Mouse (Mus musculus): ENCODE data around the gene Isl1. TPM values are rescaled to one million over a fixed set of nuclear protein-coding genes. Genes with fewer than 3 reads are reported as not detected.

Isl1 gene
- polyA plus RNA-seq, 1 experiment from 2014 or later: 13.9 TPM

DNA sequence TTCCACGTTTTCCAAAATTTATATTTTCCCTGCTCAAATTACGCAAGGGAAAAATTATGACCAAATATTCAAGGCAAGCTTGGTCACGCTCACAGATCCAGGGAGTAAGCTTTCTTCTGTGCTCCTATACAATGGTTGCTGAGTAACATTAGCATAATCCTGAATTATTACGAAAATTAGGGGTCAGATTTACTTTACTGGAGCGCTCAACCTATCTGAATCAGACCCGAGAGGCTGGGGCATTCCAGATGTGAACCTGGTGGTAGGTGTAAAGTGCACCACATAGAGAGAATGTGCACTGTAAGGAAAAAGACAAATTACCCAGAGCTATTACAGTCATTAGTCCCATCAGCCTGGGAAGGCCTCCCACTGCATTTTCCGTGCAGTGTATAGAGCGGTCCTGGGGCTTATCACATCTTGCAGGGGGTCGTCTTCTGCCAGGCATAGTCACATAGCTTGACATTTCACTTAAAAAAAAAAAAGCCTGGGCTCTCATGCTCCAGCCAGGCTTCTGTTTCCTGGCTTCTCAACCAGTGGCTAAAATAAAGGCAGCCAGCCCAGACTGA is 30.2 kb downstream of the Isl1 start:
- Histone ChIP-seq H3K4me1 (ENCODE audit: control insufficient read depth, insufficient read depth, low read length) (no peaks in the 10 kb centered on the region), H3K9ac (ENCODE audit: low read depth, low read length) (no peak overlapping the region)
- 51% methylated on average over 9 of the region's 9 CpGs for WGBS (ENCODE audit: insufficient replicate concordance)

More for the DNA sequence above, 30.2 kb downstream of the Isl1 start:
- H3K27ac ChIP-seq (ENCODE audit: low read depth, low read length): no peak overlapping the region
- H3K9me3 ChIP-seq (replicated peaks; ENCODE audit: control insufficient read depth, low read length): no peaks in the 10 kb centered on the region
- H3K4me2 ChIP-seq: no peak overlapping the region
- H3K4me3 ChIP-seq (ENCODE audit: low read depth, low read length): no peak overlapping the region
- ATAC-seq (replicated peaks; ENCODE audit: insufficient number of reproducible peaks, low FRiP score, low TSS enrichment): no peak
- H3K36me3 ChIP-seq (ENCODE audit: control insufficient read depth, insufficient read depth, low read length): no peaks in the 10 kb centered on the region
- no peaks in the 10 kb centered on the region for H3K27me3 ChIP-seq (ENCODE audit: control insufficient read depth, insufficient read depth, low read length)

Measured in heart, embryonic 11.5 days (tissue).